Mouse (Mus musculus) thymus, postnatal 14 days (tissue): ENCODE results near the gene Dnajc22.
A peak's percentile ranks its signal among the peaks of the same experiment; 100 is the strongest.

ENCODE experiments used
- DNase-seq: peaks from one replicate; pipeline ENCODE4 v3.0.0; 2021

Gene Dnajc22

DNA sequence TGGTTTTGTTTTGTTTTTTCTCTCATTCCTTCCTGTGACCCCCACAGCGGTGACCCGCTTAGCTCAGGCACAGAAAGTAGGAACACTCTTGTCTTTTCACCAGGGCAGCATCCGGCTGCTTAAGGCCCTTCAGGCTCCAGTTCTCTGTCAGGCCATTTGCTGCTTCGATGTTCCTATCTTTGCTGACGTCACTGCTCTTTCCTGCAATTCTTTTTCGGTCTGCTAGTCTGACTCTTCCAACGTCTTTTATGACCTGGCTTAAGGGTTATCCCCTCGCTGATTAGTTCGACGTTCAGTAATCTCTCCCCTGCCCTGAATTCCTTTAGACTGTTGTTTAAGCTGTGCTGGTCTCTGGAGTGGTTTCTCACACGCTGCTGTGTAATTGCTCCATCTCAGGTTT is 23.6 kb downstream of the Dnajc22 start:
- DNase-seq: no peak

DNA sequence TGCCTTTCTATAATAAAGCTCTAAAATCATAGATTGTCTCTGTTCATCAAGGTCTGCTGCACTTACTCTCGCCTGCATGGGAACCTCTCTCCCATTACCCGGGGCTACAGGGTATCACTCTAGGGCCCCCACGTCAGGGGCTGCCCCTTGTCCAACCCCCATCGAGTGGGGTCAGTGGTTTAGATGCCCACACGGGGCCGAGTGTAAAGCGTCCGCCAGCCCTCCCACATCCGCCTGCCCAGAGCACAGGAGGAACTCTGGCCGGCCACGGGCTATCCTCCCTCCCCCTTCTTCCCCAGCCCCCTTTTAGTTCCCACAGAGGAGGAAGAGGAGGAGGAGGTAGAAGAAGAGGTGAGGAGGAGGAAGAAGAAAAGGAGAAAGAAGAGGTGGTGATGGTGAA is 27.8 kb downstream of the Dnajc22 start:
- no peak for DNase-seq

DNA sequence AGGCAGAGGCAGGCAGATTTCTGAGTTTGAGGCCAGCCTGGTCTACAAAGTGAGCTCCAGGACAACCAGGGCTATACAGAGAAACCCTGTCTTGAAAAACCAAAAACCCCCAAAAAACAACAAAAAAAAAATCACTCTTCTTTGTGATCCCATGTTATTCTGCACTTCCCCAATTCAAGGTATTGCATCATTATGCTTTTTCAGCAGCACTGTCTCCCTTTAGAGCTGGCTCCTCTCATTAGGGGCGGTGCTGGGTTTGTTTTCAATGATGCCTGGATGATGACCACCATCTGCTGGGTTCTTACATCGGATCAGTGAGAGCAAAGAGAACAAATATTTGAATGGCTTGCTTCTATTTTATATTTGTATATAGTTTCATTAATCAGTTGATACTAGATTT is 29.7 kb downstream of the Dnajc22 start:
- no peak for DNase-seq

DNA sequence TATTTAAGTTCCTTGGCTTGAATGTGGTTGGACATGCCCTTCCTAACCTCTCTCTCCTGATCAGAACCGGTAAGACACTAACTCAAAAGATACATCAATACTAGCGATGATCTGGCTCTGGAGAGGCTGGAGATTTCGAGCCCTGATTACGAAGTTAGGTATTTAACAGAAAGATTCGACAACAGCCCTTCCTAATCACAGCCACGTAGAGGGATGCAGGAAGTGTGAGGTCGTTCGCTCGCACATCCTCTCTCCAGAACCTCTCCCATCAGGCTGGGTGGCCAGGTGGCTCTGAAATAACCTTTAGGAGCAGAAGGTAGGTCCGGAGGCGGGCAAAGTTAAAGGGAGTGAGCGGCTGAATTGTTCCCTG is 32.7 kb downstream of the Dnajc22 start, which contains the start of gene Spats2:
Gene Spats2 (plus strand): TSS at position 206 of the 370 bp plus-strand sequence.
- no peak for DNase-seq

DNA sequence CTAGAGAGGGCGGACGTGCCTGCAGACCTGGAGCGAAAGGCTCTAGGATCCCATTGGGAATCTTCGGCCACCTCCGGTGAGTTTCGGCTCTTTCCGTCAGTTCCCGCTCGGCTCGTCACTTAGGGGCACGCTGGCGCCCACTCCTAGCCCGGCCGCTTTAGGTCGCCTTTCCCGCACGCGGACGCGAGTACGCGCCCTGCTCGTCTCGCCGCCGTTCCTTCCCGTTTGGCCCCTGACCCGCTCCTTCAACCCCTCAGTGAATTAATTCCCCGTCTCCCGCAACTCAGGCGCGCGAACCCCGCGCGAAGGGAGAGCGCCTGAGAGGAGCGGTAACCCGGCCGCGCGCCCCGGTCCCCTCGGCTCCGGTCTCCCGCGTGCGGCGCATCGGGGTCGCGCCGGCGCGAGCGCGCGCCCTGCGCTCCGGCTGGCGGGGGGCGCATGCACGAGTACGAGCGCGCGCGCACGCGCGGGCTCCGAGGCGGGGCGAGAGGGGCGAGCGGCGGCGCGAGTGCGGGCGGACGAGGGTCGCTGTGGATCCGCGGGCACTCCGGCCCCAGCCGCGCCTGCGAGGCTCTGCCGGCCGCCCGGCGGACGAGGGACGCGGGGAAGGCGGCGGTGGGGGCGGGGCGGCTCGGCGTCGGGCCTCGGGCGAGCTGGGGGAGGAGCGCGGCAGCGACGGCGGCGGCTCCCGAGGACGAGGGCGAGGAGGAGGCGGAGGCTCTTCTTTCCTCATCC is 33.3 kb downstream of the Dnajc22 start:
- peak; percentile 75 for DNase-seq

GRCm38 (mm10) chr15:99126816-99127365 is 33.9 kb downstream of the Dnajc22 start:
- no peak for DNase-seq

DNA sequence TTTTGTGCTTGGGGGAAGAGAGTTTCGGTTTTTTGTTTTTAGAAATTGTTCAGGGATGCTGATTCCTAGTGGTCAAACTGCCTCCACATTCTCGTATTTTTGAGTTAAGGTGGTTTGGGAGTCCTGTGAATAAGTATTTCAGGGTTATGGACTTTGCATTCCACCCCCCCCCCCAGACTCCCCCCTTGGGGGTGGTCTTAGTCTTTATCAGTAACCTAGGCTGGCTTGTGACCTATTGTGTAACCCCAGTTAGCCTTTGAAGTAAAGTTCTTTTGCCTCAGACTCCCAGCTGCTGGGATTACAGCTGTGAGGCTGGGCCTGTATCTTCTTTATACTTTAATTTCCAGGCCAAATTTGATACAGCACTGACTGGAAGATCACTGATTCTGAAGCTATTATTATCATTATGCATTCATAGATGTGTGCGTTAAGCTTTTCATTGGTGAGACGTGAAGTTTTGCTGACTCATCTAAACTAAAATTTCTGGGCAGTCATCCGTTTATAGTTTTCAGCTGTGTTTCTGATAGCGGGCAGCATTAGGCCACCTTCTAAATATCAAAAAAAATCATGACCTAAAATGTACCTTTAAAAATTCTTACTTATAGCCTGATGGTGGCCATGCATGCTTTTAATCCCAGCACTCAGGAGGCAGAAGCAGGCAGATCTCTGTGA is 35.0 kb downstream of the Dnajc22 start:
- DNase-seq: no peak

- peak; percentile 13 for DNase-seq
These were observed 36.5 kb downstream of the Dnajc22 start for GRCm38 (mm10) chr15:99129441-99129840.

- peak; percentile 25 for DNase-seq
These were observed 37.3 kb downstream of the Dnajc22 start for GRCm38 (mm10) chr15:99129956-99130910.

- no peak for DNase-seq
These were observed 45.4 kb downstream of the Dnajc22 start for GRCm38 (mm10) chr15:99138389-99138788.

DNA sequence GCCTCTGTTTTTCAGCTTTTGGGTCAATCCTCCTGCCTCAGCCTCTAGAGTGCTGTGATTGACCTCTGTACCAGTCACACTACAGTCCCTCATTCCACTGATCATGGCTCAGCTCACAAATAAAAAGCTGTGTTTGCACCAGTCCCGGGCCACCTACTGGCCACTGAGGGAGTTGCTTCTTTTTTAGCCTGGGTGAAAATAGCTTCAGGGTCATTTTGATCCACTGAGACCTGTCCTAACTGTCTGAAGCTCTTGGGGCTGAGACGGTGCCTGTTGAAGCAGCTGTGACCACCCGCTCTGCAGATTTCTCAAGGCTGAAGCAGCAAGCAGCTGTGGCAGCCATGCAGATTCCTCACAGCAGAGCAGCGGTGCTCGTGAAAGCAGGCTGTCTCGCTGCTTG is 46.7 kb downstream of the Dnajc22 start:
- DNase-seq: peak; percentile 46

- no peak for DNase-seq
These were observed 57.5 kb downstream of the Dnajc22 start for GRCm38 (mm10) chr15:99150516-99150915.

DNA sequence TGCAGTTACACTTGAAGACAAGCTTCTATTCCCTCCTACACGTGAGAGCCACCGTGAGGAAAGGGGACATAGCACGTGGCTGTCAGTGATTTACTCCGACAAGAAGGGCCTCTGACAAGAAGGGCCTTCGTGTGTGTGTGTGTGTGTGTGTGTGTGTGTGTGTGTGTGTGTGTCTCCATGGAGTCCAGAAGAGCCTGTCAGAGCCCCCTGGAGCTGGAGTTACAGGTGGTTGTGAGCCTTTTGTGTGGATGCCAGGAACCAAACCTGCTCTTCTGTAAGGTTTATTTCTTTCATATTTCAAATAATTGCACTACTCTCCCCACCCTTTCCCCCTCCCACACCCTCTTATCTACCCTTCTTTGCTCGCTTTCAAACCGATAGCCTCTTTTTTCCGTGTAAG is 58.4 kb downstream of the Dnajc22 start:
- DNase-seq: no peak

- peak; percentile 23 for DNase-seq
These were observed 60.5 kb downstream of the Dnajc22 start for GRCm38 (mm10) chr15:99153466-99153865.
